Mouse (Mus musculus): Measurements from ENCODE around the gene Dhx37. TPM values are rescaled to one million over a fixed set of nuclear protein-coding genes. Genes with fewer than 3 reads are reported as not detected.

Dhx37 gene
- 10 to 100 TPM; 15.0 to 15.4 TPM for total RNA-seq (2021)
- long read RNA-seq, full-length matches to known transcripts: 14 of 19 reads
- long read RNA-seq, partial matches to known transcripts: 2 of 19 reads
- long read RNA-seq, other reads (novel, unspliced or antisense): 3 of 19 reads

- DNase-seq (ENCODE audit: low spot score in 2 of 2): peak; percentile 91 to 94
These were observed at the start of gene Dhx37 for GRCm38 (mm10) chr5:125433793-125434337. TSS of gene Dhx37 (minus strand) at chr5:125434121.

- no peak for DNase-seq (ENCODE audit: low spot score in 2 of 2)
These were observed 48.6 kb upstream of the Dhx37 start for GRCm38 (mm10) chr5:125482474-125482873.

GRCm38 (mm10) chr5:125480434-125481231 is 46.7 kb upstream of the Dhx37 start:
- no peak for DNase-seq (ENCODE audit: low spot score in 2 of 2)

GRCm38 (mm10) chr5:125479376-125479775 is 45.5 kb upstream of the Dhx37 start:
- DNase-seq (ENCODE audit: low spot score in 2 of 2): no peak

- DNase-seq (ENCODE audit: low spot score in 2 of 2): no peak
These were observed 44.1 kb upstream of the Dhx37 start for GRCm38 (mm10) chr5:125478037-125478436.

GRCm38 (mm10) chr5:125477533-125477932 is 43.6 kb upstream of the Dhx37 start:
- no peak for DNase-seq (ENCODE audit: low spot score in 2 of 2)

GRCm38 (mm10) chr5:125476799-125477198 is 42.9 kb upstream of the Dhx37 start:
- DNase-seq (ENCODE audit: low spot score in 2 of 2): no peak

- DNase-seq (ENCODE audit: low spot score in 2 of 2): peak in 1 of 2 experiments; percentile 58
These were observed 42.3 kb upstream of the Dhx37 start for GRCm38 (mm10) chr5:125476286-125476625.

GRCm38 (mm10) chr5:125475601-125476285 is 41.8 kb upstream of the Dhx37 start, which contains the start of gene Aacs:
TSS of gene Aacs (plus strand) at chr5:125475814.
- DNase-seq (ENCODE audit: low spot score in 2 of 2): peak; percentile 97 to 99

- no peak for DNase-seq (ENCODE audit: low spot score in 2 of 2)
These were observed 41.1 kb upstream of the Dhx37 start for GRCm38 (mm10) chr5:125475030-125475429.

- DNase-seq (ENCODE audit: low spot score in 2 of 2): no peak
These were observed 39.0 kb upstream of the Dhx37 start for GRCm38 (mm10) chr5:125472796-125473475.

GRCm38 (mm10) chr5:125470713-125471112 is 36.8 kb upstream of the Dhx37 start:
- no peak for DNase-seq (ENCODE audit: low spot score in 2 of 2)

- DNase-seq (ENCODE audit: low spot score in 2 of 2): no peak
These were observed 33.3 kb upstream of the Dhx37 start for GRCm38 (mm10) chr5:125467261-125467660.

GRCm38 (mm10) chr5:125466483-125466882 is 32.6 kb upstream of the Dhx37 start:
- DNase-seq (ENCODE audit: low spot score in 2 of 2): no peak

GRCm38 (mm10) chr5:125465701-125466106 is 31.8 kb upstream of the Dhx37 start:
- peak; percentile 97 to 98 for DNase-seq (ENCODE audit: low spot score in 2 of 2)

- no peak for DNase-seq (ENCODE audit: low spot score in 2 of 2)
These were observed 31.3 kb upstream of the Dhx37 start for GRCm38 (mm10) chr5:125465192-125465591.

GRCm38 (mm10) chr5:125461868-125462445 is 28.0 kb upstream of the Dhx37 start:
- peak in 1 of 2 experiments; percentile 63 for DNase-seq (ENCODE audit: low spot score in 2 of 2)

- no peak for DNase-seq (ENCODE audit: low spot score in 2 of 2)
These were observed 26.7 kb upstream of the Dhx37 start for GRCm38 (mm10) chr5:125460574-125460973.

GRCm38 (mm10) chr5:125457538-125457937 is 23.6 kb upstream of the Dhx37 start:
- DNase-seq (ENCODE audit: low spot score in 2 of 2): no peak

- DNase-seq (ENCODE audit: low spot score in 2 of 2): no peak
These were observed 22.2 kb upstream of the Dhx37 start for GRCm38 (mm10) chr5:125456100-125456499.

GRCm38 (mm10) chr5:125452573-125452972 is 18.7 kb upstream of the Dhx37 start:
- no peak for DNase-seq (ENCODE audit: low spot score in 2 of 2)

Data from layer of hippocampus, adult 18-20 months (tissue).